Mouse (Mus musculus): ENCODE results near the gene Gm4924.

DNA sequence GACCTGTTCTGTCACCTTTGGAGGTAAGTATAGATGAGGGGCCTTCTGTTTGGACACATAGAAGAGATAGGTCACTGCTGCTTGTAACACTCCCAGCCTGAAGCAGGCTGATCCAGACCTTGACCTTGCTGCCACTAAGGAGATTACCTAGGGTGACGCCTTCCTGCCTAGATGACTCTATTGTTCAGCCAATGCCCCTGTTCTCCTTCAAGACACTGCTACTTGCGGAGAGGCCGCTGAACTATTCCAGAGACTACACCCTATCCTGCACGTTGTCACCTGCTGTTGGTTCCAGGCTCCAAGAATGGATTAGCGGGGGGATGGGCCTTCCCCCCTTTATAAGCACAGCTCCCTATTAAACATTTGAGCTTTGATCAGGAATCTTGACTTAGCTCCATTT is 24.2 kb upstream of the Gm4924 start:
- TF ChIP-seq CTCF (IDR thresholded peaks at IDR 0.05; ENCODE audit: borderline replicate concordance, insufficient read depth, low read depth, low read length) (no peak), POLR2A (IDR thresholded peaks at IDR 0.05; ENCODE audit: borderline replicate concordance, insufficient read depth, low read length) (no peak)
